Mouse (Mus musculus) kidney, adult 11 months (tissue): ENCODE results near the gene Atp1a4.
A peak's percentile ranks its signal among the peaks of the same experiment; 100 is the strongest.

Experiments used
- DNase-seq: peaks from one replicate; pipeline ENCODE4 v3.0.0; 2022

The Atp1a4 gene

DNA sequence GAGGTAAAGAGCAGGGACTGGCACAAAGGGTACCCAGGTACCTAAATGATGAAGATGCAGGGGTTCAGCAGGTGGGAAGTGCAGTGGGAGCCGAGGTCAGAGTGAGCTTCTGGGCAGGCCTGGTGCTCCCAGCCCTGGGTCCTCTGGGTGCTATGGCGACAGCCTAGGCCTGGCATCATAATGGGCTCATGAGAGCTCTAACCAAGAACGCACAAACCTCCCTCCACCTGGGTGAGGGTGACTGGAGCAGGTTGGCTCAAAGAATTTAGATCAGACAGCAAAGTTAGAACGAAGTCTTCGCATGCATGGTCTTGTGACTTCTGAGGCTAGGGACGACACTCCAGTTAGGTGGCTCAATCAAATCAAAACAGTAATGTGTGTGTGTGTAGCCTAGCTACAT is at the start of gene Atp1a4:
Gene Atp1a4 (minus strand): TSS at position 101 of the 400 bp plus-strand sequence.
- DNase-seq = no peak

- no peak for DNase-seq
These were observed 49.7 kb upstream of the Atp1a4 start for GRCm38 (mm10) chr1:172307936-172308335.

GRCm38 (mm10) chr1:172306885-172307284 is 48.7 kb upstream of the Atp1a4 start:
- DNase-seq = no peak

DNA sequence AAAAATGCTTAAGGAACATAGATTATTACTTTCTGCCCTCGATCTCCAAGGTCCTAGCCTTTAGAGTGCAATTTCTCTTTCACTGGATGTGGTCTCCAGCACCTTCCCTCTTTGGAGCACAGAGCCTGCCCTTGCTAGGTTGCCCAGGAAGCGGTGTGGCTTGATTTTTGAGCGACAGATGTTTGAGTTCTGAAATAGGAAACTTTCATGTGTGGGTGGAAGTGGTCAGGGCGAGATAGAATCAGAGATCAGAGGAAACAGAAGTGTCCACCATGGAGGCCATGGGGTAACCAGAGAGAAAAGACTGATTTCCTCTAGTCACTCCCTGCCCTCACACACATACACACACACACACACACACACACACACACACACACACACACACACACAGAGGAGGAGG is 48.0 kb upstream of the Atp1a4 start:
- no peak for DNase-seq

- DNase-seq = no peak
These were observed 47.4 kb upstream of the Atp1a4 start for GRCm38 (mm10) chr1:172305635-172306034.

- DNase-seq = no peak
These were observed 46.9 kb upstream of the Atp1a4 start for GRCm38 (mm10) chr1:172305153-172305552.

DNA sequence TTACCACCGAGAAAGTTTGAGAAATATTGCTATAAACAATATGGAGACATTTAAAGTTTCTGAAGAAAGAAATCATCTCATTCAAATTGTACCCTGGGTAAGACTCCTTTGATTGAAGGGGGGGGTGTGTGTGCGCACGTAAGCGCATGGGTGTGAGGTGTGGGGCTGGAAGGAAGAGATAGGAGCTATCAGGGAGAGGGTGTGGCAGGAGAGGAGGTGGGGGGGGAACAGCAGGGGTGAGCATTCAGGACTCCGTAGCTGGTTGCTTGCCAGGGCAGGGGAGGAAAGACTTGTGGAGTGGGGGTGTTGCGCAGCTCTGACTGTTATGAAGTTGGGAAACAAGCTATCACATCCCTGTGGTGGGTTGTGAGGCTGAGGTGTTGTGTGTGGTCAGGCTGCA is 46.2 kb upstream of the Atp1a4 start:
- DNase-seq = no peak

GRCm38 (mm10) chr1:172302851-172303250 is 44.6 kb upstream of the Atp1a4 start:
- DNase-seq = no peak

DNA sequence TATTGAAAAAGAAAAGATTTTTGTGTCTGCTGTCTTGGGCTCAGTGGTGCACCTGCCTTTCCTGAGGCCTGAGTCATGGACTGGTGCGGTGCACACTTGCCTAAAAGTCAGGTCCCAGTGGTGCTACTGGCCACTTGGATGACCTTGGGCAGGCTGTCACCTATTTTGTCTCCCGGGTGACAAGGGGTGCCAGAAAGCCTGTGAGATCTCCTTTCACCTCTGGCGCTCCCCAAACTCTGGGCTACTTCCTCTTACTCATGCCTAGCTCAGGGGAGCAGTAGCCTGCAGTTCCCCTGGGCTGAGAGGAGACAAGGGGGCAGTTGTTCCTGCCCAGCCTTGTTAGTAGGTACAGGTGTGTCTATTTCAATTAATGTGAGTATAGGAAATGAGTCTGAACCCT is 44.1 kb upstream of the Atp1a4 start:
- no peak for DNase-seq

GRCm38 (mm10) chr1:172301180-172301579 is 43.0 kb upstream of the Atp1a4 start:
- DNase-seq = no peak

- peak; percentile 30 for DNase-seq
These were observed 42.0 kb upstream of the Atp1a4 start for GRCm38 (mm10) chr1:172300247-172300646.

DNA sequence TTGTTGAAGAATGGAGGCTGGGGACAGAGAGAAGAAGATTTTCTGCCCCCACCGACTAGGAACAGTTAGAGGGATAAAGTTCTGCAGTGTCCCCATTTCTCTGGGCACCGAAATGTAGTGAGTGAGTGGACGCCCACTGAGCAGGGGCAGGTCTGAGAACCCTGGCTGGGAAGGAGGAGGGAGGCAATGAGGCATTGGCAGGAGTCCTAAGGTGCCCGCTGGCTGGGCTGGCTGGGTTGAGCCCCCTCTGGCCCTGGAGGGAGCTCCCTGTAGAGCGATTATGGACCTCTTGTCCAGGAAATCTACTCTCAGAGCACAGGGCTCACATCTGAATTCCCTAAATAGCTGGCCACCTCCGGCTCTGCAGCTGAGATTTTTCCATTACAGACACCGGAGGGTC is 41.3 kb upstream of the Atp1a4 start:
- no peak for DNase-seq

- no peak for DNase-seq
These were observed 39.7 kb upstream of the Atp1a4 start, which contains the start of gene Atp1a2 for GRCm38 (mm10) chr1:172297611-172298537. TSS of gene Atp1a2 (minus strand) at chr1:172298064.

GRCm38 (mm10) chr1:172296816-172297510 is 38.7 kb upstream of the Atp1a4 start:
- no peak for DNase-seq

DNA sequence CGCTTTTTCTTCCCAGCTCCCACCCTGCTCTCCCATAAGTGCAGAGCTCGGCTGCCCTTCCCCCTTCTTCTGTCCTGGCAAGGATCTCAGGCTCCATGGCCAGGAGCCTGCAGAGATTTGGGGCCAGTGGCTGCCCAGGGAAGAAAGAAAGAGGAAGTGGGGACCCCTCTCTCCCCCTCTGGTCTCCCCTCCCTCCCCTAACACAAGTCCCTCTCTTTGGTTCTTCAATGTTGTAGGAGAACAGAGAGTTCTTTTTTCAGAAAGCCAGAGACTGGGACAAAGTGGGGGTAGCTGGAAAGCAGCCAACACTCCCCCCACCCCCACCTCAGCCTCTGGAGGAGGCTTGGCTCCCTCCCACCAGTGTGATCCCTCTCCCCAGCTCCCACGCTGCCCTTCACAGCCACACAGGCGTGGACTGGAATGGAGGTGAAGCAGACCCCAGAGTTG is 37.6 kb upstream of the Atp1a4 start:
- DNase-seq = no peak

- DNase-seq = no peak
These were observed 35.2 kb upstream of the Atp1a4 start for GRCm38 (mm10) chr1:172293449-172293848.

- DNase-seq = no peak
These were observed 34.7 kb upstream of the Atp1a4 start for GRCm38 (mm10) chr1:172292880-172293279.

- DNase-seq = no peak
These were observed 31.4 kb upstream of the Atp1a4 start for GRCm38 (mm10) chr1:172289617-172289946.

- DNase-seq = no peak
These were observed 30.8 kb upstream of the Atp1a4 start for GRCm38 (mm10) chr1:172288900-172289616.

- DNase-seq = no peak
These were observed 28.5 kb upstream of the Atp1a4 start for GRCm38 (mm10) chr1:172286740-172287139.

DNA sequence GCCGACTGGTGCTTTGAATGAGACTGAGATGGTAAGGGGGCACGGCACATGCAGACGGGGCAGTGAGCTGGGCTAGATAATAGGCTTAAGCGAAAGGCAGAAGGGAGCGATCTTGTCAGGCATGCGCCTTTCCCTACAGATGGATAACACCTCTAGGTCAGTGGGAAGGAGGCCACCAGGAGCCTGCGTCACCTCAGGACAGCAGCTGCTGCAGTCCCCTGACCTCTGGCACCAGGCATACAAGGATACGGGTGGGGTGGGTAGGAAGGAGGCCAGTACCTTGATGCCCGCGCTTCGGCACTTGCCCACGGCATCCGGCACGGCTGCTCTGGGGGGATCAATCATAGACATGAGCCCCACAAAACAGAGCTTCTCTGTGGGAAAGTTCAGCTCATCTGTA is 26.0 kb upstream of the Atp1a4 start:
- DNase-seq = no peak

GRCm38 (mm10) chr1:172283073-172283472 is 24.9 kb upstream of the Atp1a4 start:
- no peak for DNase-seq

DNA sequence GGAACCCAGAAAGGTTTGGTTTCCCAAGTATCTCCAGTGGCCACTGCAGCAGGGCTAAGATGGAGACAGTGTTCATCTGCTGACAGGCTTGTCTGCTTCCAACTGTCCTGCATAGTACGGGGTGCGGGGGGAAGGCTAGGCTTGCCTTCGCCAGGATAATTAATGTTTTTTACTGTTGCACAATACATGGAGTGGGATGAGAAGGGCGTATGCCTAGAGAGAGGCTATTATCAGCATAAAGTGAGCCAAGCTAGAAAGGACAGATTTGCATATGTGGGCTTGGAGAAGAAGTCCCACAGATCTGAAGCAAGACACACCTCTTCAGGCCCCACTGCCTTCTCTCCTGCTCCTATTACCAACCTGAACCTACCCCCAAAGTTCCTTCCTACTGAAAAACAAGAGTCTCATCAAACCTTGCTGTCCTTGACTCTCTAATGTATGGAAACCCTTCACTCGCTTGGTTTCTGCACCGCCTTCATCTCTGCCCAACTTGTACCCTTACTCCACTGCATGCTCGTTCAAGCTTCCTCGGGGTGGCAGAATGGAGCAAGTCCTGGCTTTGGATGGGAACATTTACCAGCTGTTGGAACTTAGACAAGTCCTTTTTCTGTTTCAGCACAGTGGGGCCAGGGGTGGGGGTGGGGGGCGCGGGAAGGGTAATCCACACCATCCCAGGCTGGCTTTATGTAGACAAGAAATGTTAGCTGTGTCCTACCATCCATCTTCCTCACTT is 23.5 kb upstream of the Atp1a4 start:
- DNase-seq = no peak
